Mouse (Mus musculus) embryonic facial prominence, embryonic 12.5 days (tissue): ENCODE results near the gene Gmpr. TPM values are rescaled to one million over a fixed set of nuclear protein-coding genes. Genes with fewer than 3 reads are reported as not detected.
A peak's percentile ranks its signal among the peaks of the same experiment; 100 is the strongest.

Experiments used
- ATAC-seq: fragments of 200-750 bp; cut with Nextera tagmentation; 2 replicates; pipeline ENCODE4 v1.8.0; 2017; ENCODE audit not compliant: insufficient number of reproducible peaks, insufficient read depth, low FRiP score, low TSS enrichment
- H3K27ac ChIP-seq: fragments of 300-500 bp; sonication (generic); 2 replicates; pipeline ENCODE4 v1.5.1; 2016; ENCODE audit warnings: mild to moderate bottlenecking
- H3K27me3 ChIP-seq: fragments of 300-500 bp; sonication (generic); 2 replicates; pipeline ENCODE4 v1.6.1; 2016; ENCODE audit warnings: mild to moderate bottlenecking, moderate library complexity
- H3K36me3 ChIP-seq: fragments of 300-500 bp; sonication (generic); 2 replicates; pipeline ENCODE4 v1.6.1; 2016; ENCODE audit warnings: mild to moderate bottlenecking
- H3K4me1 ChIP-seq: fragments of 300-500 bp; sonication (generic); 2 replicates; pipeline ENCODE4 v1.6.1; 2016
- H3K4me2 ChIP-seq: fragments of 300-500 bp; sonication (generic); replicated peaks from 2 replicates; pipeline ENCODE4 v1.6.1; 2016; ENCODE audit warnings: mild to moderate bottlenecking, moderate library complexity
- H3K4me3 ChIP-seq: fragments of 300-500 bp; sonication (generic); 2 replicates; pipeline ENCODE4 v1.5.1; 2016; ENCODE audit warnings: mild to moderate bottlenecking
- H3K9ac ChIP-seq: fragments of 300-500 bp; sonication (generic); 2 replicates; pipeline ENCODE4 v1.6.1; 2016; ENCODE audit warnings: mild to moderate bottlenecking, moderate library complexity
- H3K9me3 ChIP-seq: fragments of 300-500 bp; sonication (generic); 2 replicates; pipeline ENCODE4 v1.6.1; 2016; ENCODE audit warnings: mild to moderate bottlenecking, moderate library complexity
- WGBS: fragments of 180-500 bp; shearing (Covaris S2); methylation state at CpG from one replicate; pipeline ENCODE4 v1.1.7; 2016; 5-methylcytosine and 5-hydroxymethylcytosine counted together
- polyA plus RNA-seq: library from polyadenylated mRNA; unstranded; fragments of >200 nt; fragmentation: Nextera tagmentation; extraction: Ambion mirVana; gene quantifications from 2 replicates; pipeline ENCODE4 v1.2.1, GENCODE M21; 2016

Gmpr gene
- polyA plus RNA-seq, 1 experiment from 2014 or later, result 21.4 TPM

GRCm38 (mm10) chr13:45526230-45526629 is 19.0 kb downstream of the Gmpr start:
- Histone ChIP-seq H3K4me1 (no peaks in the 10 kb centered on the region), H3K27ac (no peak overlapping the region), H3K4me2 (no peak overlapping the region), H3K27me3 (no peaks in the 10 kb centered on the region), H3K9ac (no peak overlapping the region), H3K4me3 (no peak overlapping the region), H3K9me3 (no peaks in the 10 kb centered on the region), H3K36me3 (no peaks in the 10 kb centered on the region)
- no peak for ATAC-seq
- WGBS, result 67% methylated on average over 7 of the region's 7 CpGs

- H3K36me3 ChIP-seq, result no peaks in the 10 kb centered on the region
- H3K9ac ChIP-seq, result no peak overlapping the region
- H3K9me3 ChIP-seq, result no peaks in the 10 kb centered on the region
- no peaks in the 10 kb centered on the region for H3K27me3 ChIP-seq
- H3K27ac ChIP-seq, result no peak overlapping the region
- 74% methylated on average over 11 of the region's 11 CpGs for WGBS
- no peak overlapping the region for H3K4me2 ChIP-seq
- H3K4me1 ChIP-seq, result no peaks in the 10 kb centered on the region
- H3K4me3 ChIP-seq, result no peak overlapping the region
- no peak for ATAC-seq
These were observed 20.2 kb downstream of the Gmpr start for GRCm38 (mm10) chr13:45527232-45527964.

DNA sequence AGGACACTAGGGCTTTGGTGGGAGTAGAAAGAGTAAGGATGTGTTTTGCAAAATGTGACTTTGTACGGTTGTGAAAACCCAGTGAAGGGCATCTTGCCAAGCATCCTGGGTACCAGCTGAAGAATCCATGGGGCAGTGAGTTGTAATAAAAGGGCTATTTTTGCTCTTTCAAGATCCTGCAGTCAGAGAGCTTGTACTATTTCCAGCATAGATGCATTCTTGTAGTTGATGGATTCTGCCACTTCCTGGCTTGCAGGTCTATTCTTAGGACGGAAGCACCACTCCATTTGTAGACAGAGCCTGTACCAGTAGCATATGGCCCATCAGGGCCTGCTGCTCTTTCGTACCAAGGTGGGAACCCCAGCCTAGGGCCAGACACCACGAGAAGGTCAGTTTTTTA is 21.5 kb downstream of the Gmpr start:
- no peaks in the 10 kb centered on the region for H3K9me3 ChIP-seq

DNA sequence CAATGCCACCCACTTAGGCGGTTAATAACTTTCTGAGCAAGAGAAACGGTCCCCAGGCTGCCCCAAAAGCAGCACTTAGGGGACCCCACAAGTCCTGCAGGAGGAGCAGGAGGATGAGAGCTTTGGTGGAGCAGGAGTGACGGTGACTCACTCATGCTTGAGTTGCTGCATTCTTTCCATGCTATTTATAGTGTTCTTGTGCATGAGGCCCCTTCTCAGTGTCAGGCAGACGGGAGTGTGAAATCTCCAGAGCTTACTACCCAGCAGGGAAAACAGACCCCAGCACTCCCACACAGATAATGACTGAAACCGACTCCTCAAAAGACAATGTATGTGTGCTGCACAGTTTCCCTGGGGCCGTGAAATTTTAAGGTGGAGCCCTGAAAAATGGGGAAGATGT is 23.5 kb downstream of the Gmpr start:
- Histone ChIP-seq H3K27ac (no peak overlapping the region), H3K36me3 (no peaks in the 10 kb centered on the region), H3K27me3 (no peaks in the 10 kb centered on the region), H3K9me3 (no peaks in the 10 kb centered on the region), H3K4me1 (no peaks in the 10 kb centered on the region), H3K4me3 (no peak overlapping the region), H3K4me2 (no peak overlapping the region), H3K9ac (no peak overlapping the region)
- ATAC-seq, result no peak
- WGBS, result 35% methylated on average over 6 of the region's 6 CpGs

More for the DNA sequence above, 21.5 kb downstream of the Gmpr start:
- no peak for ATAC-seq
- no peaks in the 10 kb centered on the region for H3K27me3 ChIP-seq
- no peak overlapping the region for H3K4me2 ChIP-seq
- no peaks in the 10 kb centered on the region for H3K36me3 ChIP-seq
- no peak overlapping the region for H3K9ac ChIP-seq
- no peak overlapping the region for H3K27ac ChIP-seq
- 80% methylated on average over 4 of the region's 4 CpGs for WGBS
- H3K4me3 ChIP-seq, result no peak overlapping the region
- H3K4me1 ChIP-seq, result no peaks in the 10 kb centered on the region

DNA sequence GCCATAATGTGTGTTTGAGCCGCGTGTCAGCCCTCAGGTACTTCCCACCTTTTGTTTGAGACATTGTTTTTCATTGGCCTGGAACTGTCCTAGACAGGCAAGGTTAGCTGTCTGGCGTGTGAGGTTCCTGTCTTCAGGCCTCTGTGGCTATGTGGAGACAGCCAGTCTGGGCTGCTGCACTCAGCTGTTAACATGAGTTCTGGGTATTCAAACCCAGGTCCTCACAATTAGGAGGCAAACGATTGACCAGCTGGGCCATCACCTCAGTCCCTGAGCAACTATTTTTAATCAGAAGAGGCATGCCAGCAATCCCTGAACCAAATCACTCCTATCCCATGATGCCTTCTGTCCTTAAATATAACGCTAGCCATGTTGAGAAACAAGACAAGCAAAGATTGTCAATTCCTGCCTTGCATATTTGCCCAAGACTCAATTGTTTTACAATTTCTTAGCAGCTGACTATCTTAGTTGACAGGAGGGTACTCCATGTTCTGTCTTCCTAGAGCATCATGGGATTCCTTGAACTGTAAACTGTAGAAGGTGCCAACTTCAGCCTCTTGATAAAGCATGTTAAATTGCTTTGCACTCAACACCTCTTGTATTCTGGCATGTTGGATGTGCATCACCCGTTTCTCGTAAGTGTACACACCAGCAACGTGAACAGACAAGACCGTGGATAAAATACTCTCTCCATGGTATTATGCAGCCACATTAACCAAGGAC is 28.6 kb downstream of the Gmpr start:
- WGBS, result 89% methylated on average over 9 of the region's 9 CpGs
- no peaks in the 10 kb centered on the region for H3K9me3 ChIP-seq
- no peaks in the 10 kb centered on the region for H3K27me3 ChIP-seq

DNA sequence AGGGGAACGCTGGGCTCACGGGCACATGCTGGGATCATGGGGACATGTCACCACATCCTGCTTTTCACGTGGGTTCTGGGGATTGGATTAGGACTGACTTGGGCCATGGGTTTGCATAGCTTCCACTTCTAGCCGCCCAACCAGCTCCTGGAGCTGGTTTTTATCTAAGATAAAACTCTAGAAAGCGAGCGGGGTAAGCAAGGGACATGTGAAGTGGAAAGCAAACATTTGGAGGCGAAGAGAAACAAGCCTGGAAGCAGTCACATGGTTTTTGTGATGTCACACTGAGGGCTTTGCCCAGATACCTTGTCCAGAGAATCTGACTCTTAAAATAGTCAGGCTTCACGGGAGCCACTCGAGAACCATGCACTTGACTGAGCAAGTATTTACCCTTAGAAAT is 29.9 kb downstream of the Gmpr start:
- Histone ChIP-seq H3K4me2 (no peak overlapping the region), H3K9ac (no peak overlapping the region), H3K27me3 (no peaks in the 10 kb centered on the region), H3K4me3 (no peak overlapping the region), H3K27ac (no peak overlapping the region), H3K36me3 (no peaks in the 10 kb centered on the region), H3K9me3 (0 out of 2 replicates have a peak, but pooled peaks cover 4% of the 10 kb centered on the region), H3K4me1 (peaks cover 4% of the 10 kb centered on the region; the same call in 1 of the 2 replicates)
- no peak for ATAC-seq
- WGBS, result 83% methylated on average over 9 of the region's 9 CpGs

More for the DNA sequence above, 28.6 kb downstream of the Gmpr start:
- Histone ChIP-seq H3K4me1 (peaks cover 4% of the 10 kb centered on the region; the same call in 1 of the 2 replicates), H3K9ac (no peak overlapping the region), H3K4me3 (no peak overlapping the region), H3K4me2 (no peak overlapping the region), H3K27ac (no peak overlapping the region), H3K36me3 (no peaks in the 10 kb centered on the region)
- ATAC-seq, result no peak

- H3K36me3 ChIP-seq, result no peaks in the 10 kb centered on the region
- H3K27me3 ChIP-seq, result no peaks in the 10 kb centered on the region
- no peak overlapping the region for H3K4me2 ChIP-seq
- H3K9me3 ChIP-seq, result 0 out of 2 replicates have a peak, but pooled peaks cover 4% of the 10 kb centered on the region
- H3K4me3 ChIP-seq, result no peak overlapping the region
- H3K4me1 ChIP-seq, result peaks cover 4% of the 10 kb centered on the region; the same call in 1 of the 2 replicates
- no peak overlapping the region for H3K9ac ChIP-seq
- H3K27ac ChIP-seq, result no peak overlapping the region
- no peak for ATAC-seq
- WGBS, result 86% methylated on average over 9 of the region's 9 CpGs
These were observed 30.8 kb downstream of the Gmpr start for GRCm38 (mm10) chr13:45538091-45538490.

DNA sequence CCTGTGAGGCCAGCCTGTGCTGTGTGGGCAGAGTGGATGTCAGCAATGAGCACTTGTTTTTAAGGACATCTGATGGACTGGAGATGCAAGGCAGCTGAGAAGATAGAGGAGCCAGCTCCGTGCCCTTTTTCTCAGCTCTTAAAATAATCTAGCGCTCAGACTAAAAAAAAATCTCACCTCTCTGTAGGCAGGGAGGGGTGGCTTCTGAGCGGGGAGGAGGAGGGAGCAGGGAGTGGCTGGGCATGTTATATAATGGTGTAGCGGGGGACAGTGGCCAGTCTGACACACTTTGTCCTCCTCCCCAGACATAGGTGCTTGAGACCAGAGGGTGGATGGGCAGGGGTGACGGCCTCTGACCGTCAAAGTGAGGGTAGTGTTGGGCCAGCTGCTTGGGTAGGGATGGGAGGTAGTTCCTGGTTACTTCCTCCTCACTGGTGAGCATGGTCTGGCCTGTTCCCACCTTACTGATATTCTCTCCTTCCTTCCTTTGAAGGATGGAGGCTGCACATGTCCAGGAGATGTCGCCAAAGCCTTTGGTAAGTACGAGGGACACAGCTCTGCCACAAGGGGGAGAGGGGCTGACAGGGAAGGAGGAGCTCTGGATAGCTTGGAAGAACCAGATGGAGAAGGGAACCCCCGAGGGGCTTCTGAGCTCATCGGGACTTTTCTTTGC is 31.4 kb downstream of the Gmpr start:
- 34% methylated on average over 10 of the region's 10 CpGs for WGBS

GRCm38 (mm10) chr13:45539205-45539568 is 31.9 kb downstream of the Gmpr start:
- peak; percentile 82 for ATAC-seq
- H3K4me1 ChIP-seq, result peaks cover 4% of the 10 kb centered on the region; the same call in 1 of the 2 replicates
- peak overlapping the region; percentile 61 for H3K4me2 ChIP-seq
- no peaks in the 10 kb centered on the region for H3K36me3 ChIP-seq
- 0 out of 2 replicates have a peak, but pooled peaks cover 4% of the 10 kb centered on the region for H3K9me3 ChIP-seq
- H3K4me3 ChIP-seq, result peak overlapping the region; percentile 41
- peak overlapping the region; percentile 21 for H3K9ac ChIP-seq
- 4% methylated on average over 10 of the region's 10 CpGs for WGBS
- H3K27ac ChIP-seq, result 0 out of 2 replicates have a peak overlapping the region, but pooled peaks have one; percentile 18
- H3K27me3 ChIP-seq, result no peaks in the 10 kb centered on the region

More for the DNA sequence above, 31.4 kb downstream of the Gmpr start:
- H3K4me3 ChIP-seq, result peak overlapping the region; percentile 41
- 0 out of 2 replicates have a peak overlapping the region, but pooled peaks have one; percentile 18 for H3K27ac ChIP-seq
- ATAC-seq, result peak; percentile 80; the same call in 1 of the 2 replicates
- H3K4me1 ChIP-seq, result peaks cover 4% of the 10 kb centered on the region; the same call in 1 of the 2 replicates
- H3K27me3 ChIP-seq, result no peaks in the 10 kb centered on the region
- peak overlapping the region; percentile 21; the same call in 1 of the 2 replicates for H3K9ac ChIP-seq
- H3K36me3 ChIP-seq, result no peaks in the 10 kb centered on the region
- peak overlapping the region; percentile 61 for H3K4me2 ChIP-seq
- 0 out of 2 replicates have a peak, but pooled peaks cover 4% of the 10 kb centered on the region for H3K9me3 ChIP-seq

- no peaks in the 10 kb centered on the region for H3K4me1 ChIP-seq
- no peaks in the 10 kb centered on the region for H3K27me3 ChIP-seq
- H3K4me3 ChIP-seq, result no peak overlapping the region
- H3K9ac ChIP-seq, result no peak overlapping the region
- no peak overlapping the region for H3K27ac ChIP-seq
- 0 out of 2 replicates have a peak, but pooled peaks cover 4% of the 10 kb centered on the region for H3K9me3 ChIP-seq
- no peaks in the 10 kb centered on the region for H3K36me3 ChIP-seq
- no peak for ATAC-seq
- no peak overlapping the region for H3K4me2 ChIP-seq
- 85% methylated on average over 13 of the region's 13 CpGs for WGBS
These were observed 38.7 kb downstream of the Gmpr start for GRCm38 (mm10) chr13:45545974-45546373.

GRCm38 (mm10) chr13:45546946-45547345 is 39.7 kb downstream of the Gmpr start:
- Histone ChIP-seq H3K27ac (no peak overlapping the region), H3K9ac (no peak overlapping the region), H3K4me3 (no peak overlapping the region), H3K27me3 (no peaks in the 10 kb centered on the region), H3K36me3 (no peaks in the 10 kb centered on the region), H3K4me1 (no peaks in the 10 kb centered on the region), H3K9me3 (no peaks in the 10 kb centered on the region), H3K4me2 (no peak overlapping the region)
- no peak for ATAC-seq
- WGBS, result 84% methylated on average over 4 of the region's 4 CpGs
